Mouse (Mus musculus): ENCODE measurements at regions not wholly inside any gene's neighbourhood (a gene's known extent, or its start where the extent isn't known, plus 50 kb on each side); places are given as distances from the start of the nearest gene placed in this dataset.
"Not testable (repeated sequence)": the region's sequence is repeated elsewhere in the genome, so short reads cannot be mapped to it uniquely, and the experiment has no call there.

- no peak for DNase-seq (ENCODE audit: low spot score)
Measured at GRCm38 (mm10) chr13:39566491-39566890, 605.8 kb upstream of the Slc35b3 start.

GRCm38 (mm10) chr13:39537724-39538440 lies 577.2 kb upstream of the Slc35b3 start:
- no peak for DNase-seq (ENCODE audit: low spot score)

- no peak for DNase-seq (ENCODE audit: low spot score)
Measured at GRCm38 (mm10) chr13:39526469-39526868, 565.8 kb upstream of the Slc35b3 start.

GRCm38 (mm10) chr13:39523856-39524301 lies 563.2 kb upstream of the Slc35b3 start:
- DNase-seq (ENCODE audit: low spot score), result no peak

GRCm38 (mm10) chr13:39523246-39523850 lies 562.7 kb upstream of the Slc35b3 start:
- DNase-seq (ENCODE audit: low spot score), result no peak

- DNase-seq (ENCODE audit: low spot score), result no peak
Measured at GRCm38 (mm10) chr13:39520846-39521245, 560.2 kb upstream of the Slc35b3 start.

- no peak for DNase-seq (ENCODE audit: low spot score)
Measured at GRCm38 (mm10) chr13:39516106-39516505, 555.4 kb upstream of the Slc35b3 start.

- DNase-seq (ENCODE audit: low spot score), result no peak
Measured at GRCm38 (mm10) chr13:39489806-39490205, 529.1 kb upstream of the Slc35b3 start.

GRCm38 (mm10) chr13:39472621-39473020 lies 511.9 kb upstream of the Slc35b3 start:
- no peak for DNase-seq (ENCODE audit: low spot score)

- no peak for DNase-seq (ENCODE audit: low spot score)
Measured at GRCm38 (mm10) chr13:39441799-39442198, 481.1 kb upstream of the Slc35b3 start.

- DNase-seq (ENCODE audit: low spot score), result peak; percentile 52
Measured at GRCm38 (mm10) chr13:39440907-39441306, 480.2 kb upstream of the Slc35b3 start.

GRCm38 (mm10) chr13:39440336-39440735 lies 479.7 kb upstream of the Slc35b3 start:
- no peak for DNase-seq (ENCODE audit: low spot score)

GRCm38 (mm10) chr13:39427996-39428395 lies 467.3 kb upstream of the Slc35b3 start:
- no peak for DNase-seq (ENCODE audit: low spot score)

- DNase-seq (ENCODE audit: low spot score), result no peak
Measured at GRCm38 (mm10) chr13:39425944-39426343, 465.3 kb upstream of the Slc35b3 start.

- DNase-seq (ENCODE audit: low spot score), result no peak
Measured at GRCm38 (mm10) chr13:39418127-39418526, 457.5 kb upstream of the Slc35b3 start.

- no peak for DNase-seq (ENCODE audit: low spot score)
Measured at GRCm38 (mm10) chr13:39411471-39412251, 451.0 kb upstream of the Slc35b3 start.

- no peak for DNase-seq (ENCODE audit: low spot score)
Measured at GRCm38 (mm10) chr13:39392589-39392988, 431.9 kb upstream of the Slc35b3 start.

- DNase-seq (ENCODE audit: low spot score), result not testable (repeated sequence)
Measured at GRCm38 (mm10) chr13:39392151-39392550, 431.5 kb upstream of the Slc35b3 start.

- DNase-seq (ENCODE audit: low spot score), result no peak
Measured at GRCm38 (mm10) chr13:39376677-39377076, 416.0 kb upstream of the Slc35b3 start.

- no peak for DNase-seq (ENCODE audit: low spot score)
Measured at GRCm38 (mm10) chr13:39376269-39376668, 415.6 kb upstream of the Slc35b3 start.

- no peak for DNase-seq (ENCODE audit: low spot score)
Measured at GRCm38 (mm10) chr13:39372565-39372964, 411.9 kb upstream of the Slc35b3 start.

- DNase-seq (ENCODE audit: low spot score), result no peak
Measured at GRCm38 (mm10) chr13:39363637-39364036, 403.0 kb upstream of the Slc35b3 start.

GRCm38 (mm10) chr13:39362536-39362935 lies 401.9 kb upstream of the Slc35b3 start:
- DNase-seq (ENCODE audit: low spot score), result no peak
